Mouse (Mus musculus): ENCODE measurements around the gene Pcbp4. TPM values are rescaled to one million over a fixed set of nuclear protein-coding genes. Genes with fewer than 3 reads are reported as not detected.

The Pcbp4 gene
- polyA plus RNA-seq (2015; fragmentation: Nextera tagmentation; extraction: Ambion mirVana), result 43.7 and 49.5 TPM in 2 replicates

GRCm38 (mm10) chr9:106453271-106454070 lies at the start of gene Pcbp4:
Pcbp4 (plus strand) TSS chr9:106453291.
- Histone ChIP-seq H3K9me3 (no peaks in the 10 kb centered on the region), H3K4me1 (replicated peaks) (peaks cover 72% of the 10 kb centered on the region), H3K9ac (peak within 1 kb of the TSS; percentile 74), H3K36me3 (no peaks in the 10 kb centered on the region), H3K4me2 (replicated peaks) (peak within 1 kb of the TSS; percentile 93), H3K4me3 (replicated peaks) (peak within 1 kb of the TSS; percentile 66), H3K27me3 (replicated peaks) (no peaks in the 10 kb centered on the region), H3K27ac (peak within 1 kb of the TSS; percentile 84)
- under 1% methylated on average over 33 of the region's 74 CpGs for WGBS
- peak; percentile 78 for ATAC-seq

GRCm38 (mm10) chr9:106405275-106405674 lies 47.8 kb upstream of the Pcbp4 start:
- H3K4me3 ChIP-seq (replicated peaks), result no peak overlapping the region
- WGBS, result 37% methylated on average over 6 of the region's 6 CpGs
- H3K4me1 ChIP-seq (replicated peaks), result 0 out of 2 replicates have a peak, but pooled peaks cover 4% of the 10 kb centered on the region
- no peak overlapping the region for H3K27ac ChIP-seq
- no peaks in the 10 kb centered on the region for H3K9me3 ChIP-seq
- no peaks in the 10 kb centered on the region for H3K27me3 ChIP-seq (replicated peaks)
- no peak for ATAC-seq
- no peak overlapping the region for H3K4me2 ChIP-seq (replicated peaks)
- no peak overlapping the region for H3K9ac ChIP-seq
- no peaks in the 10 kb centered on the region for H3K36me3 ChIP-seq

DNA sequence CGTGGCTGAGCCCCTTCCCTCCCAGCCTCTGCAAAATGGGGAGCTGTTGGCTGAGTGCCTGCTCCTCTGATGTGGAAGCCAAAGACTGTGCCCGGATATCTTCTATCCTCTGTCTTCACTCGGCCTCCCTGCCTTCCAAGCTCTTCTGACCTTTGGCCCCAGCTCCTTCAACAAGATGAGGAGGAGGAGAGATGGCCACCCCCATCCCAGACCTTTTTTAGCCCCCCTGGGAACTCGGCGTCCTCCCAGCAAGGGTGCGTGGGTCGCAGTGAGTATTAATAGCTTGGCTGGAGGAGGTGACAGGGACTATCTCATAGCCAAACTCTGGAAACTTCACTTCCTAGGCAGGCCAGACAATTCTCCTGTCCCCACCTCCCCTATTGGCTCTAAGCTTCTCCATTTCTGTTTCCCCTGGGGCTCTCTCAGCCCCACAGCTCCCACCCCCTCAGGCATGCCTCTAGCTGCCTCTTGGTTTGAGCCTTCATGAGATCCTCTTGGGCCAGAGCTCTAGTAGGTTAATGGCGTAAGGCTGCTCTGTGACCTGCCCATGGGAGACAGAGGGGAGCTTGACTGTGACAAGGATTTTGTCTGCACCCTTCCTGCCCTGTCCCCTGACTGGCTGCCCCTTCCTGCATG lies 46.5 kb upstream of the Pcbp4 start:
- H3K4me2 ChIP-seq (replicated peaks), result no peak overlapping the region
- H3K4me3 ChIP-seq (replicated peaks), result no peak overlapping the region
- H3K9me3 ChIP-seq, result no peaks in the 10 kb centered on the region
- H3K27me3 ChIP-seq (replicated peaks), result no peaks in the 10 kb centered on the region
- H3K36me3 ChIP-seq, result no peaks in the 10 kb centered on the region
- peaks cover 4% of the 10 kb centered on the region; the same call in 1 of the 2 replicates for H3K4me1 ChIP-seq (replicated peaks)
- no peak overlapping the region for H3K9ac ChIP-seq
- 49% methylated on average over 8 of the region's 8 CpGs for WGBS
- no peak; the same call in 1 of the 2 replicates for ATAC-seq
- H3K27ac ChIP-seq, result no peak overlapping the region

GRCm38 (mm10) chr9:106409096-106409495 lies 44.0 kb upstream of the Pcbp4 start:
- H3K4me3 ChIP-seq (replicated peaks), result no peak overlapping the region
- 98% methylated on average over 4 of the region's 4 CpGs for WGBS
- H3K27me3 ChIP-seq (replicated peaks), result no peaks in the 10 kb centered on the region
- peaks cover 4% of the 10 kb centered on the region; the same call in 1 of the 2 replicates for H3K4me1 ChIP-seq (replicated peaks)
- H3K27ac ChIP-seq, result no peak overlapping the region
- no peak overlapping the region for H3K4me2 ChIP-seq (replicated peaks)
- H3K9me3 ChIP-seq, result no peaks in the 10 kb centered on the region
- H3K9ac ChIP-seq, result no peak overlapping the region
- no peaks in the 10 kb centered on the region for H3K36me3 ChIP-seq
- no peak for ATAC-seq

DNA sequence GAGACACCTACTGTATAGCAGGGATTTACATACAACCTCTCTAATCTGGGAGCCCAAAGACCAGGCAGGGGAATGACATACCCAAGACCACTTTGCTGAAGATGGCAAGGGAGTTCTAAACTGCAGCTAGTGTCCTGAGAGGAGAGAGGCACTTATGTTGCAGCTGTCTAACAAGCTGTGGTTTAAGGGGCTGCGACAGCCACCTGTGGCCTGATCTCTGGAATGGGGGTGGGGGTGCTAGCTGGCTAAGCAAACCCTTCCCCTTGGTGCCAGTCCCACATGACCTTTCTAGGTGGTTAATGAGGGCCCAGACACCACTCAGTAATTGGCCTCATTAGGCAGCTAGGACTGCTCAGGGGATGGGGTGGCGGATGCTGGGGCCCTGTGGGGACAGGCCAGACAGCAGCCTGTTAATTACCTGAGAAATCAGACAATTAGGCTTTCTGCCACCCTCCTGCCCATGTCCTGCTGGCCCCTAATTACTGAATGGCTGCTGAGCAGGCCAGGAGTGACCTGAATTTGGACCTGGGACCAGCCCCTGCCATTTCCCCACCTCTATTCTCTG lies 42.9 kb upstream of the Pcbp4 start:
- no peaks in the 10 kb centered on the region for H3K36me3 ChIP-seq
- no peak for ATAC-seq
- no peaks in the 10 kb centered on the region for H3K9me3 ChIP-seq
- 86% methylated on average over 2 of the region's 2 CpGs for WGBS
- H3K27me3 ChIP-seq (replicated peaks), result no peaks in the 10 kb centered on the region
- no peak overlapping the region for H3K9ac ChIP-seq
- no peak overlapping the region for H3K4me2 ChIP-seq (replicated peaks)
- peaks cover 3% of the 10 kb centered on the region; the same call in 1 of the 2 replicates for H3K4me1 ChIP-seq (replicated peaks)
- no peak overlapping the region for H3K4me3 ChIP-seq (replicated peaks)
- H3K27ac ChIP-seq, result no peak overlapping the region

GRCm38 (mm10) chr9:106411091-106411594 lies 41.9 kb upstream of the Pcbp4 start:
- H3K27me3 ChIP-seq (replicated peaks), result no peaks in the 10 kb centered on the region
- H3K4me2 ChIP-seq (replicated peaks), result no peak overlapping the region
- H3K36me3 ChIP-seq, result no peaks in the 10 kb centered on the region
- no peak overlapping the region for H3K9ac ChIP-seq
- 58% methylated on average over 9 of the region's 9 CpGs for WGBS
- no peak overlapping the region for H3K4me3 ChIP-seq (replicated peaks)
- peaks cover 3% of the 10 kb centered on the region; the same call in 1 of the 2 replicates for H3K4me1 ChIP-seq (replicated peaks)
- no peak for ATAC-seq
- H3K9me3 ChIP-seq, result no peaks in the 10 kb centered on the region
- no peak overlapping the region for H3K27ac ChIP-seq

DNA sequence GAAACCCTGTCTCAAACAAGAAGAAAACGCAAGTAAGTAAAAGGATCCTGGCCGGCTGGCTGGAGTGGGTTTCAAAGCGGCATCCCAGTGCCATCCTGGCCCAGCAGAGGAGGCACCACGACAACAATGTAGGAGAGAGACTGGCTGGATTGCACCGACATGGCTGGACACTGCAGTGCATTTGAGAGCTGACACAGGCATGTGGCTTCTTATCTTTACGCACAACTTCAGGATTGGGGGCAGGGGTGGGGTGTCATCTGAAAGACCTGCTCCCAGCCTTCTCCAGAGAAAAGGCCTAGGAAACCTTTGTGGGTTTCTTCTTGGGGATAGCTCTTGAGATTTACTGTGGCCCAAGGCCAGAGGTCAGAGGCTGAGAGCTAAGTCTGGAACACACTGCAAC lies 41.4 kb upstream of the Pcbp4 start:
- Histone ChIP-seq H3K4me1 (replicated peaks) (no peaks in the 10 kb centered on the region; the same call in 1 of the 2 replicates), H3K9ac (no peak overlapping the region), H3K27me3 (replicated peaks) (no peaks in the 10 kb centered on the region), H3K4me2 (replicated peaks) (no peak overlapping the region), H3K4me3 (replicated peaks) (no peak overlapping the region), H3K9me3 (no peaks in the 10 kb centered on the region), H3K36me3 (no peaks in the 10 kb centered on the region), H3K27ac (no peak overlapping the region)
- WGBS, result 63% methylated on average over 6 of the region's 6 CpGs
- no peak for ATAC-seq

GRCm38 (mm10) chr9:106412210-106412609 lies 40.9 kb upstream of the Pcbp4 start:
- no peaks in the 10 kb centered on the region; the same call in 1 of the 2 replicates for H3K4me1 ChIP-seq (replicated peaks)
- ATAC-seq, result no peak
- no peak overlapping the region for H3K27ac ChIP-seq
- H3K4me3 ChIP-seq (replicated peaks), result no peak overlapping the region
- WGBS, result 70% methylated on average over 3 of the region's 3 CpGs
- no peak overlapping the region for H3K4me2 ChIP-seq (replicated peaks)
- H3K36me3 ChIP-seq, result no peaks in the 10 kb centered on the region
- no peaks in the 10 kb centered on the region for H3K27me3 ChIP-seq (replicated peaks)
- H3K9ac ChIP-seq, result no peak overlapping the region
- H3K9me3 ChIP-seq, result no peaks in the 10 kb centered on the region

DNA sequence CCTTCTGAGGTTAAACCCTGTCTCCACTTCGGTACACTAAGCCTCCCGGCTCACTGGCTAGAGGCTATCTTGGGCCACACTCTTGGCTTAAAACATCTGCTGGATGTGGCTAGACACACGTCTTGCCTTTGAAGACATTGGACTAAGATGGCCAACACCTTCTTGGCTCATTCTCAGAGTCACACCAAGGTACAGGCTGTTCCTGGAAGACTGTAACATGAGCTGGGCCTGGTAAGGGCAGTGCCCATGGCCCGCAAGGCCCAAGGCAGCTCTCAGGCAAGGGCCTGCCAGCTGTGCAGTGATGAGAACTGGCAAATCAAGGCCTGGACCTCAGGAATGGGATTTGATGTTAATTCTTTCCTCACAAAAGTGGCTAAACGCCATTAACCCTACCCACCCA lies 39.5 kb upstream of the Pcbp4 start:
- Histone ChIP-seq H3K27me3 (replicated peaks) (no peaks in the 10 kb centered on the region; the same call in 1 of the 2 replicates), H3K4me2 (replicated peaks) (no peak overlapping the region), H3K9me3 (no peaks in the 10 kb centered on the region), H3K4me3 (replicated peaks) (no peak overlapping the region), H3K9ac (no peak overlapping the region), H3K27ac (no peak overlapping the region), H3K4me1 (replicated peaks) (peaks cover 7% of the 10 kb centered on the region), H3K36me3 (no peaks in the 10 kb centered on the region)
- WGBS, result 84% methylated on average over 5 of the region's 5 CpGs
- no peak for ATAC-seq

DNA sequence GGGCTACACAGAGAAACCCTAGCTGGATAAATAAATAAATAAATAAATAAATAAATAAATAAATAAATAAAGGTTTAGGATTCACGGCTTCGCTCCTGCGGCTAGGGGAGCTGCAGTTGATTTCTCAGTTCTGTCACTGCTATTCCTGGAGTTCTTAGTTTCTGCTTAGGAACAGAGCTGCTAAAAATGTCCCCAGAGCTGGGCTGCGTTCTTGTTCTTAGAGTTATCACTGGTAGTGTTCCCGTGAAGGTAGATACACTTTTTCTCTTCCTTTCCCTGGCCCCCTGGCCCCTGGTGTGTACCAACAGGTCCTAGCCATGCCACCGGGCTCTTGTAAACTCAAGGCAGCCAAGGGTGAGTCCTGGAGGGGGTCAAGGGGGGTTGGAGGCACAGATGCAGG lies 36.3 kb upstream of the Pcbp4 start:
- peaks cover 17% of the 10 kb centered on the region for H3K4me1 ChIP-seq (replicated peaks)
- 90% methylated on average over 6 of the region's 6 CpGs for WGBS
- ATAC-seq, result no peak
- no peaks in the 10 kb centered on the region; the same call in 1 of the 2 replicates for H3K27me3 ChIP-seq (replicated peaks)
- no peak overlapping the region for H3K27ac ChIP-seq
- H3K36me3 ChIP-seq, result no peaks in the 10 kb centered on the region
- H3K9ac ChIP-seq, result no peak overlapping the region
- H3K9me3 ChIP-seq, result no peaks in the 10 kb centered on the region
- H3K4me2 ChIP-seq (replicated peaks), result no peak overlapping the region
- H3K4me3 ChIP-seq (replicated peaks), result no peak overlapping the region

DNA sequence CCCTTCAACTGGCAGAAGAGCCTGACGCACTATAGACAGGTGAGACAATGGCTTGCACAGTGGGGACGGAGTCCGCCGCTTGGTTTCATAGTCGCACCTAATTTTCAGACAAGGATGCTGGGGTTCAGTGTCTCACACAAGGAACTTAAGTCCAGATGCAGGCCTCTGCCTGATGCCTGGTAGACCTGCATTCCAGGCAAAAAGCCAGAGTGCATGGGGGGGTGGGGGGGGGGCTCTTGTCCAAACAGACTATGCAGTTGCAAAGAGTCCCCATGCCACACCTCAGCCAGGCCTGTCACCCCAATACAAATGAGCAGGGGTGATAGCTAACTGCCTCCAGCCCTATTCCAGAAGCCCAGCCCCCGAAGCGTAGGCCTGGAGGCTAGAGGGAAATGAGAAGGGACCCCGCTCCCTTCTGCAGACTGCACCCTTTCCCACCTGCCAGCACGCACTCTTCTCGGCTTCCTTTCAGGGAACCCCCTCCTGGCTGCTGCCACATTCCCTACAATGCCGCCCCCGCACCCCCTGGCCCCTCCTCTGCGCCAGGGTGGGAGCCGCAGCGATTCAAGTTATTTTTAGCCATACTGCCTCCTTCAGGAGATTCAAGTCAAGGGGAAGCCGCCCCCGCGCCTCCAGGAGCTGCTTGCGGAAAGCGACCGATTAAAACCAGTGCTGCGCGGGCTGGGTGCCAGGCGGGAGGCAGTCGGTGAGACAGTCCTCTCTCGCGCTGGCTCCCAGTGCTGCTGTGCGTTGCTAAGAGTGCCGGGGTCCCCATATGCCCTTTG lies 35.1 kb upstream of the Pcbp4 start:
- Histone ChIP-seq H3K4me2 (replicated peaks) (peak overlapping the region; percentile 60), H3K4me1 (replicated peaks) (peaks cover 17% of the 10 kb centered on the region), H3K27me3 (replicated peaks) (no peaks in the 10 kb centered on the region; the same call in 1 of the 2 replicates), H3K4me3 (replicated peaks) (peak overlapping the region; percentile 20), H3K9ac (peak overlapping the region; percentile 37; the same call in 1 of the 2 replicates), H3K27ac (0 out of 2 replicates have a peak overlapping the region, but pooled peaks have one; percentile 27), H3K36me3 (no peaks in the 10 kb centered on the region), H3K9me3 (no peaks in the 10 kb centered on the region)
- peak; percentile 57 for ATAC-seq
- 16% methylated on average over 29 of the region's 29 CpGs for WGBS
